Mouse (Mus musculus) bone marrow, adult 2 months (tissue): ENCODE measurements around the gene Hist1h2br.

ENCODE experiments used
- CTCF ChIP-seq: fragments of 200-500 bp; IDR thresholded peaks from 2 replicates; pipeline ENCODE4 v1.5.1; 2011; ENCODE audit warnings: low read length, control low read depth; ENCODE audit not compliant: control insufficient read depth, insufficient read depth
- POLR2A ChIP-seq: fragments of 200-500 bp; IDR thresholded peaks from 2 replicates; pipeline ENCODE4 v1.6.1; 2011; ENCODE audit warnings: low read depth, mild to moderate bottlenecking, control low read depth, low read length, borderline replicate concordance; ENCODE audit not compliant: control insufficient read depth

GRCm38 (mm10) chr13:21847883-21848282, 14.3 kb downstream of the Hist1h2br start:
- TF ChIP-seq CTCF = no peak
- TF ChIP-seq POLR2A = no peak
